Mouse (Mus musculus): ENCODE results near the gene Ppp1r21. TPM values are rescaled to one million over a fixed set of nuclear protein-coding genes. Genes with fewer than 3 reads are reported as not detected.

The Ppp1r21 gene
- polyA plus RNA-seq, 1 experiment: 26.5 TPM

- Histone ChIP-seq H3K4me3 (replicated peaks; ENCODE audit: control insufficient read depth, low read depth, low read length) (no peak overlapping the region), H3K4me1 (ENCODE audit: control insufficient read depth, insufficient read depth, low read length) (no peaks in the 10 kb centered on the region), H3K27ac (ENCODE audit: control insufficient read depth, insufficient read depth, low read depth, low read length, poor library complexity) (no peak overlapping the region)
- no peak for TF ChIP-seq POLR2A (IDR thresholded peaks at IDR 0.05; ENCODE audit: borderline replicate concordance, control insufficient read depth, low read depth, low read length)
- no peak for TF ChIP-seq CTCF (IDR thresholded peaks at IDR 0.05; ENCODE audit: control insufficient read depth, insufficient read depth, low read length)
- WGBS: 83% methylated on average over 14 of the region's 14 CpGs
Observed at GRCm38 (mm10) chr17:88636076-88636475, 106.2 kb downstream of the Ppp1r21 start.

GRCm38 (mm10) chr17:88636587-88636986 lies 106.7 kb downstream of the Ppp1r21 start:
- 89% methylated on average over 12 of the region's 12 CpGs for WGBS
- no peak for TF ChIP-seq CTCF (IDR thresholded peaks at IDR 0.05; ENCODE audit: control insufficient read depth, insufficient read depth, low read length)
- no peak for TF ChIP-seq POLR2A (IDR thresholded peaks at IDR 0.05; ENCODE audit: borderline replicate concordance, control insufficient read depth, low read depth, low read length)
- Histone ChIP-seq H3K4me1 (ENCODE audit: control insufficient read depth, insufficient read depth, low read length) (no peaks in the 10 kb centered on the region), H3K4me3 (replicated peaks; ENCODE audit: control insufficient read depth, low read depth, low read length) (no peak overlapping the region), H3K27ac (ENCODE audit: control insufficient read depth, insufficient read depth, low read depth, low read length, poor library complexity) (no peak overlapping the region)

Other genes with a start within 250 kb of the Ppp1r21 start
- 7.0 and 7.4 TPM in 2 replicates for gene Foxn2, start 89.4 kb upstream of the Ppp1r21 start, polyA plus RNA-seq (2011; ENCODE audit: insufficient read depth, insufficient read length, low replicate concordance, missing spikeins)
- 0.80 TPM in 1 of 2 replicates, not detected in the other for gene Ston1, start 67.6 kb downstream of the Ppp1r21 start, polyA plus RNA-seq (2011; ENCODE audit: insufficient read depth, insufficient read length, low replicate concordance, missing spikeins)
- not detected in 2 replicates for gene Gtf2a1l, start 138.5 kb downstream of the Ppp1r21 start, polyA plus RNA-seq (2011; ENCODE audit: insufficient read depth, insufficient read length, low replicate concordance, missing spikeins)

All from bone marrow, adult 2 months (tissue).